Mouse (Mus musculus): ENCODE data around the gene Sgk2.

DNA sequence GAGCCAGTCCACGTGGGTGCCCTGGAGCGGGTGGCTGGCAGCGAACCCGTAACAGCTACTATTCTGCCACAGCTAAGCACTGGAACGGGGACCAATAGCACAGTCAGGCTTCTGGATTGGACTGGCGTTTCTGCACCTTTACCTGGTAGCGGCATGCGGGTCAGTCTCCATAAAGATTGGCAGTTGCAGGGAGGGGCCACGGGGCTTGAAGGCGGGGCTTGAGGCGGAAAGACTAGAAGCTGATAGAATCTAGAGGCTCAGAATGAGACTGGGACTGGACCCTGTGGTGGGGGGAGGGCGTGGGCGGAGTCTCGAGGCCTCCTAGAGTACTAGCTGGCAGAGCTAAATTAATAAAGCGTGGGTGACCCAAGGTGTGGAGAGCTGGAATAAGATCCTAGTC, 39.4 kb upstream of the Sgk2 start:
- no peak for TF ChIP-seq POLR2A (IDR thresholded peaks at IDR 0.05; ENCODE audit: low read depth, low read length)
- no peak for TF ChIP-seq CTCF (IDR thresholded peaks at IDR 0.05; ENCODE audit: extremely low read depth, insufficient read depth, insufficient read length, insufficient replicate concordance)
